Mouse (Mus musculus): Measurements from ENCODE around the gene Sfmbt1.

Gene Sfmbt1

GRCm38 (mm10) chr14:30714799-30715617, at the start of gene Sfmbt1:
TSS of gene Sfmbt1 (plus strand) at chr14:30714849.
- DNase-seq (ENCODE audit: low spot score) = peak; percentile 74

DNA sequence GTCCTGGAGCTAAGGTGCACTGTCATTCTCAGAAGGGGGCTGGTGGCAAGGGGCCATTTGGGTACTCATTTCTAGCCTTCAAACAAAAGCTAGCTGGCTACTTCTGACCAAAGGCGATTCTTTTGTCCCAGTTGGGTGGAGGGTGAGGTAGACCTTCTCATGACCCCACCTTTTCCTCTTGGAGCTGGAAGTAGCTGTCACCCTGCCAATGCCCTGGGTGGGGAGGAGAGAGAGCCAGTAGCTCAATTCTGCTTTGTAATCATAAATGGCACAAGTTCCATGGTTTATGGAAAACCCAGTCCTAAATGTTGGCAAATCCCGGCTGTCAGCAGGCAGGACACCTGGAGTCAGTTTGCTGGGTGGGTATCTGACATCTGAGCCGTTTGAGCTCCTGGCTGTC, 48.6 kb upstream of the Sfmbt1 start:
- DNase-seq (ENCODE audit: low spot score) = no peak

GRCm38 (mm10) chr14:30666604-30667003, 48.0 kb upstream of the Sfmbt1 start:
- no peak for DNase-seq (ENCODE audit: low spot score)

DNA sequence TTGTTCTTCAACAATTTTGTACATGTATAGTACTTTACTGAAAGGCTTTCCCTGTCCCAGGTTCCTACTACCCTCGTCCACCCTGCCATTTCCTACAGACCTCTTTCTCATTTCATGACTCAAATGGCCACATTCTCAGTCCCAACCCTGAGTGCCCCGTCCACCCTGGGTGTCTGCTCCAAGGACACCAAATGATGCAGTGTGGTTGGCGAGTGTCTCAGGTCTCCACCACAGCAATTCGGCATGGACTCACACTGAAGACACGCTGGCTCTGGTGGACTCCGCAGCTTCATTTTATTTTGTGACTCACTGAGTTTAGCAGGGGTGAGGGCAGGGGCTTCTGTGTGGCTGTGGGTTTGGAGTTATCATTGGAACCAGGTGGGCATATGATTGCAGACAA, 44.5 kb upstream of the Sfmbt1 start:
- DNase-seq (ENCODE audit: low spot score) = no peak

GRCm38 (mm10) chr14:30671095-30671985, 43.3 kb upstream of the Sfmbt1 start:
- DNase-seq (ENCODE audit: low spot score) = no peak

- DNase-seq (ENCODE audit: low spot score) = peak; percentile 64
Measured at GRCm38 (mm10) chr14:30671986-30672312, 42.7 kb upstream of the Sfmbt1 start.

DNA sequence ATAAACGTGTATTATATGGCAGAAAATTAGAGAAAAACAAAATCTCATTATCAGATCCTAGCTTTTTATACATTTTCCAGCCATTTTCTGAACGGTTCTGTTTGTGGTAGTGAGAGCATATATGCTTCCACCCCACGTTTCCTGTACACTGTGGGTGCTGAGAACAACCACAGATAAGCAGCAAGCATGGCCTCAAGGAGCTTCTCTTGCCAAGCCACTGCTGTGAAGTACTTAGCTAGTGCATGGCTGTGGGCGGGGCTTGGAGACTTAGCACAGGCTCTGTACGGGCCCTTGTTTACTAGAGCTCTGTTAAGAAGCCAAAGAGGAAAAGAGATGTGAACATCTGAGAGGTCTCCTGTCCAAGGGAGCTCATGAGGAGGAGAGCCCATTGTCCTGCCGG, 39.7 kb upstream of the Sfmbt1 start:
- no peak for DNase-seq (ENCODE audit: low spot score)

GRCm38 (mm10) chr14:30682131-30682530, 32.5 kb upstream of the Sfmbt1 start:
- no peak for DNase-seq (ENCODE audit: low spot score)

DNA sequence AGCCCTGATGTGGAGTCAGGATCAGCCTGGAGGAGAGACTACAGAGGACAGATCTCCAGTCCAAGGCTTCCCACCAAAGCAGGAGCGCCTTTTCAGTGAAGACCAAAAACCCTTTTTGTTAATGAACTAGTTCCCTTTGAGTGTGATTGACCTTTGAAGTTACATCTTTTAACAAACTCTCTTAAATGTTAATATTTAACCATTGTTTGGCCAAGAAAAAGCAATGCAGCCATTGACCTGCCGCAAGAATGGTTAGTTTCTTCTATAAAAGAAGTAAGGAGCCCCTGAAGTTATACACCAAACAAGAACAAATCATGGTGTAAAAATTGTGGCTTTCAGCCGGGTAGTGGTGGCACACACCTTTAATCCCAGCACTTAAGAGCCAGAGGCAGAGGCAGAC, 24.0 kb upstream of the Sfmbt1 start:
- no peak for DNase-seq (ENCODE audit: low spot score)

DNA sequence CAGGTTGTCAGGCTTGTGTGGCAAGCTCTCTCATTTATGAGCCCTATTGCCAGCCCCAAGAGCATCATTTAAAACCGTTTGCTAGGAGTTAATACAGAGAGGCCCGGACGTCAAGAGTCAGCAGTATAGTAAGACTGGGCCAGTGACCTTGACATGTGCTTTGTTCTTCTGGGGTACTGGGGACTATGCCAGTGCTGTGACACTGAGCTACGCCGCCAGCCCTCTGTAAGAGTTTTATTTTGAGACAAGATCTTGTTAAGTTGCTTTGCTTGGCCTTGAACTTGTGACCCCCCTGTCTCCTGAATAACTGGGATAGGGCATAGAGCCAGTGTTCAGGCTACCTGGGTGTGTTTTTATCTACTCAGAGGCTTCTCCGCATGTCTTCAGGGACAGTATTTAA, 22.2 kb upstream of the Sfmbt1 start:
- DNase-seq (ENCODE audit: low spot score) = no peak

DNA sequence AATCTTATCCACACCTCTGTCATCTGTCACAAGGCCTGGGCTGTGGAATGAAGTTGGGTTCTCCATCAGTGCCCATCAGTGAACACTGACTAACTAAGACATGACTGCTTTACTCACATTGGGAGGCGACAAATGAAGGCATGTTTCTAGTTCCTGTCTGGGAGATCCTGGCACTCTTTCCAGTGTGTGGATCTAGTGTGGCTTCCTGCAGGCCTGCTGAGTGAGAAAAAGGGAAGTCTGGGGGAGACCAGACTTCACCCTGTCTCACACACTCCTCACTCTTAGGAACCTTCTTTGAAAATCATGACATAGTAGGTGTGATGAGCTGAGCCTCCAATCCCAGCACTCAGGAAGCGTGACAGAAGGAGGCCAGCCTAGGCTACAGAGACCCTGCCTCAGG, 19.9 kb upstream of the Sfmbt1 start:
- DNase-seq (ENCODE audit: low spot score) = no peak

- DNase-seq (ENCODE audit: low spot score) = peak; percentile 51
Measured at GRCm38 (mm10) chr14:30695609-30696008, 19.0 kb upstream of the Sfmbt1 start.

- no peak for DNase-seq (ENCODE audit: low spot score)
Measured at GRCm38 (mm10) chr14:30697407-30698052, 17.1 kb upstream of the Sfmbt1 start.

DNA sequence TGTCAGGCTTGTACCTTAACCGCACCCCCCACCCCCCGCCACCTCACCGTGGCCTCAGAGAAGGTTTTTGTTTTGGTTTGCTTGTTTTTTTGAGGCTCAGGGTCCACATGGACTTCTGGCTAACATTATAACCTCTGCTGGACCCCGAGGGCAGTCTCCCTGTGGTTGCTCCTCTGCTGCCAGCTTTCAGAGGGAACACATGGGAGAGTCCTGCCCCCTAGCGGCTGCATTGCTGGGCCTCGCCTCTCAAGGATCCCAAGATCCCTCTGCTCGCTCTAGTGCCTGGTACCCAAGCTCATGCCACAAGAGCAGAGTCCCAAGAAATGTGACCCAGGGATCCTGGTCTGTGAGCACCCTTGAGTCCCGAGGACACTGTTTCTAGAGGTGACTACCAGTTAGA, 15.0 kb upstream of the Sfmbt1 start:
- DNase-seq (ENCODE audit: low spot score) = peak; percentile 36

DNA sequence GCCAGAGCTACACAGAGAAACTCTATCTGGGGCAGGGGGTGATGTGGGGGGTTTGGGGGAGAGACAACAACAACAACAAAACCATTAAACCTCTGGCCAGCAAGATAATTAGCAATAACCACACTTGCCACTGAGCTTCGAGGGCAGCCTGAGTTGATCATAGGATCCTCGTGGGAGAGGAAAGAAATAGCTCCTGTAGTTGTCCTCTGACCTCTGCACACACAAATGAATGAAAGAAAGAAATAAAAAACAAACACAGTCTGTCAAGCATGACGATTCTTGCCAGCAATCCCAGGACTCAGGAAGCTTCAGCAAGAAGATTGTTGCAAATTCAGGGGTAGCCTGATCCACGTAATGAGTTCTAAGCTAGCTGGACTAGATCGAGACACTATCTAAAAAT, 12.1 kb upstream of the Sfmbt1 start:
- no peak for DNase-seq (ENCODE audit: low spot score)

- DNase-seq (ENCODE audit: low spot score) = no peak
Measured at GRCm38 (mm10) chr14:30703079-30703478, 11.6 kb upstream of the Sfmbt1 start.

- DNase-seq (ENCODE audit: low spot score) = no peak
Measured at GRCm38 (mm10) chr14:30704098-30704855, 10.4 kb upstream of the Sfmbt1 start.

DNA sequence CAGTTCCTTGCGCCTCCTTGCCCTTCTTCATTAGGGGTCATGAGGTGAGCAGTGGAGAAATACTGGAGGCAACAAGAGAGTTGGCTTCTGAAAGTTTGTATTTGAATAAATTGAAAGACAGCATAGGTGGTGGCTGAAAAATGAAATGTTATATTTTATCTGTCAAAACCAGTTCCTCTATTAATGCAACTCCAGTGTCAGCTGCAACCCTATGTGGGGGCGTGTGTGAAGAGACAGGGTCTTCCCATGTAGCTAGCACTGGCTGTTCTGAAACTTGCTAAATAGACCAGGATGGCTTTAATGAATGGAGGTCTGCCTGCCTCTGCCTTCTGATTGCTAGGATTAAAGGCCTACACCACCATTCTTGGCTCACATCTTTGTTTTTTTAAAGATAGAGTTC, 2.8 kb upstream of the Sfmbt1 start:
- no peak for DNase-seq (ENCODE audit: low spot score)

GRCm38 (mm10) chr14:30713769-30714168, 880 bp upstream of the Sfmbt1 start:
- no peak for DNase-seq (ENCODE audit: low spot score)

DNA sequence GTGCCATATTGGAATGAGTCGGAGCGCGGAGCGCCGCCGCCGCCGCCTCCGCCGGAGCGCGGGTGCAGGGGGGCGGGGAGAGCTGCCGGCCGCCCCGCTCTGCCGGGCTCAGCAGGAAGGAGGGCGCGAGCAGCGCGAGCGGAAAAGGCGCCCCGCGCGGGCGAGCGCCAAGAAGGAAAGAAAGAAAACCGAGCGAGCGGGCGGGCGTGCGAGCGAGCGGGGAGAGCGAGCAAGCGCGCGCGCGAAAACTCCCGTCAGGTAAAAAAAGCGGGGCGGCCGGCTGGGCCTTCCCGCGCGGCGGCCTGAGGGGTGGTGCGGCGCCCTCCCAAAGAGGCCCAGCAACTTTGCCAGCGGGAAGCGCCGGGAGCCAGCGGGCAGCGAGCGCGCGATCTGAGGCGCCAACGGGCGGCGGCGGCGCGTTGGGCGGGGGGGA, 985 bp downstream of the Sfmbt1 start:
- DNase-seq (ENCODE audit: low spot score) = peak; percentile 82

GRCm38 (mm10) chr14:30716051-30716952, 1.7 kb downstream of the Sfmbt1 start:
- peak; percentile 82 for DNase-seq (ENCODE audit: low spot score)

Measured in testis, postnatal 14 days (tissue).